Mouse (Mus musculus): ENCODE data around the gene Cryz.

GRCm38 (mm10) chr3:154663976-154664581 is 67.6 kb downstream of the Cryz start:
- TF ChIP-seq CTCF (IDR thresholded peaks at IDR 0.05; ENCODE audit: low read depth, low read length): no peak
- TF ChIP-seq POLR2AphosphoS5 (IDR thresholded peaks at IDR 0.05; ENCODE audit: insufficient replicate concordance, low read depth, low read length): no peak
- no peak for TF ChIP-seq GATA1 (IDR thresholded peaks at IDR 0.05; ENCODE audit: borderline replicate concordance, low read length)
- no peak for TF ChIP-seq TAL1 (conservative IDR thresholded peaks at IDR 0.05; ENCODE audit: low read depth, low read length)
- no peak for TF ChIP-seq GATA2 (IDR thresholded peaks at IDR 0.05; ENCODE audit: borderline replicate concordance, low read depth, low read length)

Measured in G1E (cell line).